Mouse (Mus musculus) midbrain, embryonic 16.5 days (tissue): ENCODE measurements around the gene Cks1b. TPM values are rescaled to one million over a fixed set of nuclear protein-coding genes. Genes with fewer than 3 reads are reported as not detected.

ENCODE experiments used
- ATAC-seq: fragments of 200-750 bp; cut with Nextera tagmentation; 2 replicates; pipeline ENCODE4 v1.8.0; 2017; ENCODE audit warnings: moderate TSS enrichment
- H3K27ac ChIP-seq: fragments of 300-500 bp; sonication (generic); 2 replicates; pipeline ENCODE4 v1.5.1; 2014; ENCODE audit warnings: mild to moderate bottlenecking, low read length, mixed read lengths
- H3K27me3 ChIP-seq: fragments of 300-500 bp; sonication (generic); 2 replicates; pipeline ENCODE4 v1.6.1; 2014; ENCODE audit warnings: low read depth, low read length, mixed read lengths; ENCODE audit not compliant: control insufficient read depth, insufficient read depth
- H3K36me3 ChIP-seq: fragments of 300-500 bp; sonication (generic); 2 replicates; pipeline ENCODE4 v1.6.1; 2014; ENCODE audit warnings: mild to moderate bottlenecking, low read length, moderate library complexity, mixed read lengths; ENCODE audit not compliant: control insufficient read depth, insufficient read depth
- H3K4me1 ChIP-seq: fragments of 300-500 bp; sonication (generic); 2 replicates; pipeline ENCODE4 v1.6.1; 2014; ENCODE audit warnings: mild to moderate bottlenecking, low read length, mixed read lengths; ENCODE audit not compliant: control insufficient read depth, insufficient read depth
- H3K4me2 ChIP-seq: fragments of 300-500 bp; sonication (generic); 2 replicates; pipeline ENCODE4 v1.6.1; 2014; ENCODE audit warnings: mild to moderate bottlenecking, low read length, mixed read lengths
- H3K4me3 ChIP-seq: fragments of 300-500 bp; sonication (generic); 2 replicates; pipeline ENCODE4 v1.5.1; 2014; ENCODE audit warnings: low read depth, mild to moderate bottlenecking, low read length, moderate library complexity, mixed read lengths
- H3K9ac ChIP-seq: fragments of 300-500 bp; sonication (generic); 2 replicates; pipeline ENCODE4 v1.6.1; 2014; ENCODE audit warnings: low read depth, low read length, mixed read lengths
- H3K9me3 ChIP-seq: fragments of 300-500 bp; sonication (generic); replicated peaks from 2 replicates; pipeline ENCODE4 v1.6.1; 2014; ENCODE audit warnings: mild to moderate bottlenecking, low read length, mixed read lengths; ENCODE audit not compliant: control insufficient read depth, poor library complexity, severe bottlenecking
- WGBS: fragments of 180-500 bp; shearing (Covaris S2); extraction: QIAGEN DNeasy Blood & Tissue Kit; methylation state at CpG from one replicate; pipeline ENCODE4 v1.1.7; 2014; 5-methylcytosine and 5-hydroxymethylcytosine counted together
- polyA plus RNA-seq: library from polyadenylated mRNA; unstranded; fragments of >200 nt; fragmentation: Nextera tagmentation; extraction: Ambion mirVana; gene quantifications from 2 replicates; pipeline ENCODE4 v1.2.1, GENCODE M21; 2015

The Cks1b gene
- polyA plus RNA-seq, 1 experiment from 2014 or later, result 77.1 TPM

DNA sequence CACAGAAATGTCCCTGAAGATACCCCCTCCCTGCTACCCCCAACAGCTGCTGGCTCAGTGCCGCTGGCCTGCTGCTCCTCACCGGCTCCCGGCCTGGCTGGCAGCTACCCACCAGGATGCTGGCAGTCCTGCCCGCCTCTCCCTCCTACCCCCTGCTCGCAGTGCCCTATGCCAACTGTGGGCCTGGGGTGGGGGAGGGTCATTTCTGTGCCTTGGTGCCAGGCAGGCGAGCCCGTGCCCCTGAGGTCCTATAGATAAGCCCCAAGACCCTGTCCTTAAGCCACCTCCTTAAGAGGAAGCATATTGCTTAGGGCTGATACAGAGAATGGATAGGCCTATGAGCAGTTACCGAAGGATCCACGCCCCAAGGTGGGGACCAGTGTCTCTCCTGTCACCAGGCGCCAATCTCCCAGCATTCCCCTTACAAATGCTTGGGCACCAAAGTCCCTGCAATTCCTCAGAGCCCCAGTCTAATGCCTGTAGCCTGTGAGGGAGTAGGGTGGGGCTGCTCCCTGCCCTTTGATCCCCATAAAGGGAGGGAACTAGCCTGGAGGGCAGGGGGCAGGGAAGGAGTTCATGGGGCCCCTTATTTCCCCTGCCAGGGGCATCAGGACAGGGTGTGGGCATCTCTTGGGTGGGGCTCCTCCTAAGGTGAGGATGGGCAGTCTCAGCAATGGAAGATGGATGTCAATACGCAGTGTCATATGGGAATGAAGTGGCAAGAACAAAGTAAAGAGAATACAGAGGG is 29.9 kb downstream of the Cks1b start:
- 0 out of 2 replicates have a peak, but pooled peaks have one; percentile 1 for ATAC-seq

DNA sequence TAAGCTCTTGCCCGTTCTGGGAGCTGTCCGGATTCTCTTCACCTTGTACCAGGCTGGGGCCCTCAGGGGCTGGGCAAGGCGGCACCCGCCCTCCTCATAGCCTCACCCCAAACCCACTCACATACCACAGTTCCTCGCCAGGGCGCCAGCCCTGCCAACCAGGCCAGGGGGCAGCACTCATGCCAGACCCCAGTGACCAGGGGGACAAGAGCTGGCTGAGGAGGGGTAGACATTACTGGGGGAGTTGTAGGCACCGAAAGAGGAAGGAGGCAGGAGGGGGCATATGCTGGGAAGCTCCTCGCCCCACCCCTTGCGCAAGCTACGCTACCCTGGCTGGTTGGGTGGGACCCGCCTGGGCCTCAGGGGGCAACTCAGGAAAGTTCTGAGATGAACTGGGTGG is 30.6 kb downstream of the Cks1b start:
- WGBS, result 77% methylated on average over 11 of the region's 11 CpGs
- ATAC-seq, result no peak

More for the DNA sequence above, 29.9 kb downstream of the Cks1b start:
- H3K4me2 ChIP-seq, result no peak overlapping the region
- no peak overlapping the region for H3K27ac ChIP-seq
- no peaks in the 10 kb centered on the region for H3K36me3 ChIP-seq
- H3K4me3 ChIP-seq, result no peak overlapping the region
- peaks cover 26% of the 10 kb centered on the region for H3K4me1 ChIP-seq
- no peak overlapping the region for H3K9ac ChIP-seq
- 0 out of 2 replicates have a peak, but pooled peaks cover 5% of the 10 kb centered on the region for H3K27me3 ChIP-seq
- no peaks in the 10 kb centered on the region for H3K9me3 ChIP-seq
- 70% methylated on average over 11 of the region's 11 CpGs for WGBS

DNA sequence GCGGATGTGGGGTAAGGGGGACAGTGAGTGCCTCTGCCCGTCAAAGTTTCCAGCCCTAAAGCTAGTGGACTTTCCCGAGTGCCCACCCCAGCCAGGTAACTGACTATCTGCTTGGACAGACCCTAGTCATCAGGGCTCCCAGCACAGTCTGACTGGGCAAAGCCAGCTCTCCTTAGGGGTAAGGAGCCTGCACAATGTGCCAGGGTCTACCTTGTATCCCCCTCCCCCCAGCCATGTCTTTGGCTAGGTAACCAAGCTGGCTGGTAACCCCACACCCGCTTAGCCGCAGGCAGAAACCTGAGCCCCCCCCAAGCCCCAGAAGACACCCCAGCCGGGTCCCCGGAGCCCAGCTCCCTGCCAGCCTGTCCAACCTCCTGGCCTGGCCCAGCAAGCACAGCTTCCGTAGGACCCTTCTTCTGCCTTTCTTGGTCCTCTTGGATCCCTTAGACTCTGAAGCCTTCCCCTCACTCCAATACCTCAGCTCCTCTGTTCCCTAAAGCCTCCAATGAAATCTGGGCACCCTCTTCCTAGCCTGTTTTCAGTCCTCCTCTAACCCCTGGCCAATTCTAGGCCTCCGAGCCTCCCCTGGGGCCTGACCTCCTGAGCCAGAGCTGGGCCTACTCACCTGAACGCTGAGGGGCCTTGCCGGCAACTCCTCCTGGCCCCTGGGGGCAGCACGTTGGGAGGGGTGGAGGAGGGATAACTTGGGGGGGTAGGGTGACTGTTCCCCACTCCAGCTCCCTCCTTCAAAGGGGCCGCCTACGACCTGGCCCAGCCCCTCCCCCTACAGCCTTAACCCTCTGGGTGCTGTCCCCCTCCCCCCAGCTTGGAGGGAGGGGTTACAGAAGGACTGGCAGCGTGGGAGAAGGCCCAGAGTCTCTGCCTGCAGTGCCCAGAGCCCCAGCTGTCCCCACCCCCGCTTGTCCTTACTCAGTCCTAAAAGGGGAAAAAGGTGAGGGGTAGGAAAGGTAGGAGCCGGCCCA is 31.5 kb downstream of the Cks1b start:
- no peaks in the 10 kb centered on the region for H3K27me3 ChIP-seq
- no peak overlapping the region for H3K9ac ChIP-seq
- H3K4me2 ChIP-seq, result no peak overlapping the region
- WGBS, result 54% methylated on average over 17 of the region's 17 CpGs
- H3K4me1 ChIP-seq, result peaks cover 11% of the 10 kb centered on the region
- ATAC-seq, result no peak
- no peaks in the 10 kb centered on the region for H3K36me3 ChIP-seq
- no peak overlapping the region for H3K27ac ChIP-seq
- H3K4me3 ChIP-seq, result no peak overlapping the region
- no peaks in the 10 kb centered on the region for H3K9me3 ChIP-seq

More for the DNA sequence above, 30.6 kb downstream of the Cks1b start:
- Histone ChIP-seq H3K4me3 (no peak overlapping the region), H3K4me1 (peaks cover 20% of the 10 kb centered on the region), H3K9ac (no peak overlapping the region), H3K27ac (no peak overlapping the region), H3K27me3 (0 out of 2 replicates have a peak, but pooled peaks cover 3% of the 10 kb centered on the region), H3K4me2 (no peak overlapping the region), H3K9me3 (no peaks in the 10 kb centered on the region), H3K36me3 (no peaks in the 10 kb centered on the region)

DNA sequence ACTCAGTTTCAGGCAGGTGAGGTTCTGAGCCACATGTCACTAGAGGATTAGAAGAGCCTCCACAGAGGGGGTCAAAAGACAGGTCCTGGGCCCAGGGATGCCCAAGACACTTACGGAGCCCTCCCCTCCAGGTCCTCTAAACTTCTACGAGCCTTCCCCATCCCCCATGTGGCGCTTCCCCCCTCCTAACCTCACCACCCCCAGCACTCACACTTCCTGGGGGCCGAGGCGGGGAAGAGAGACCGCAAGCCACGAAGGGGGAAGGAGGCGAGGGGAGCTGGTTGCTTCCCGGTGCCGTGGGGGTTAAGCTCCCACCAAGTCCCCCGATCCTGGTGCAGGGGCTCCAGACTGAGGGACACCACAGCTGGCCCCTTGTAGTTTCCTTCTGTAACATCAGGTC is 32.7 kb downstream of the Cks1b start:
- Histone ChIP-seq H3K9ac (no peak overlapping the region), H3K4me2 (no peak overlapping the region), H3K36me3 (no peaks in the 10 kb centered on the region), H3K4me1 (no peaks in the 10 kb centered on the region), H3K4me3 (no peak overlapping the region), H3K27me3 (no peaks in the 10 kb centered on the region), H3K9me3 (no peaks in the 10 kb centered on the region), H3K27ac (no peak overlapping the region)
- no peak for ATAC-seq
- 46% methylated on average over 9 of the region's 11 CpGs for WGBS

DNA sequence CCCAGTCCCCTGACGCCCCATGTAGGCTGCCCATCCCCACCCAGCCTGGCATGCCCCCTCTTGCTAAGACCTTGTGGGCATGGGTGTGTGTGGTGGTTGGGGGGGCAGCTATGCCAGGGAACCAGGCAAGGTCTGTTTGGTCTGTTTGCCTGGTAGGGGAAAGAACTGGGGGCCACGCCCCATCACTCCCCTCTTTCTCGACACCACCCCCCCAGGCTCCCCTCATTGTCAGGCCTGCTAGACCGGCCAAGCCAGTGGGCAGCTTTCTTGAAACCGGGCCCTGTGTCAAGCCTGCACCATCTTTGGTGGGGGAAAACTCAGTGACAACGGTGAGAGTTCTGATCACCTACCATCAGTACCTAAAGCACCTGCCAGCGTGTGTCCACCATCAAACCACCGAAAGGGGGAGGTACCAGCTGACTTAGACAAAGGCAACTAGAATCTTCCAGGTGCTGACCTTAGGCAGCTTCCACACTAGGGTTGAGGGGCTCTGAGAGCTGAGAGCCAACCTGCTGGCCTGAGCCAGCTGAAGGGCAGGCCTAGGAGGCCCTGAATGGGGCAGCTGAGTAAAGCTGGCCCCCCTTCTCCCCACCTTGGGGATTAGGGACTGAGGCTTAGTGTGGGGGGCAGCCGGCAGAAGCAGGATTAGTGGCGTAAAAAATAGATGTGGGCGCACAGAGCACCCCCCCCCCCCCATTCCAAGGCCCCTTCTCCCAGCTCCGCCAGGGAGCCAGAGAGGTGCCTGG is 33.7 kb downstream of the Cks1b start:
- H3K27me3 ChIP-seq, result no peaks in the 10 kb centered on the region
- no peaks in the 10 kb centered on the region for H3K36me3 ChIP-seq
- H3K9ac ChIP-seq, result no peak overlapping the region
- no peak overlapping the region for H3K27ac ChIP-seq
- H3K4me2 ChIP-seq, result no peak overlapping the region
- H3K4me1 ChIP-seq, result no peaks in the 10 kb centered on the region
- no peak for ATAC-seq
- H3K9me3 ChIP-seq, result no peaks in the 10 kb centered on the region
- H3K4me3 ChIP-seq, result no peak overlapping the region
- 42% methylated on average over 12 of the region's 12 CpGs for WGBS

DNA sequence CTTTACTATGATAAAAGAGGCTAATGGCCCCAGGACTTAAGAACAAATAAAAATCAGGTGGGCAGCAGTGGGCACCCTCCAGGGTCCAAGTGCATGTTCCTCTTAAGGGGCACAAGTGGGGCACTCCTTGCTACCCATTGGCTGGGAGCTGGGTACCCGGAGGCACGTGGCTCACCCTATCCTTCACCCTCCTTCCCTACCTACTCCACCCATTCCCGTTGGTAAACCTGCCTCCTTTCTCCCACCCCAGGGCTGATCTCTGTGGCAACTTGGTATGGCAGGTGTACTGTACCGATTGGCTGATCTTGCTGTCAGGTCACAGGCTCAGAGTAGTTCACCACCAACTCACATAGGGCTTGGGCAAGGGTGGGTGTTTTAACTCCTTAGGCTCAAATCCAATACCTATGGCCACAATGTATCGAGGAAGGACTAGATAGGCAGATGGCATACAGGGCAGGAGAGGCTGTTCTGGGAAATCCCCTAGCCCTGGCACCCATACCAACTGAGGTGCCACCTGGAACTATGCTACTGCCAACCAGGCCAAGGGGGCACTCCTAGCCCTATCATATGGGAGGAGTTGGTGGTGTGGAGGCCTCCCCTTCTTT is 34.4 kb downstream of the Cks1b start:
- Histone ChIP-seq H3K27ac (no peak overlapping the region), H3K4me3 (no peak overlapping the region), H3K4me1 (no peaks in the 10 kb centered on the region; the same call in 1 of the 2 replicates), H3K36me3 (no peaks in the 10 kb centered on the region), H3K4me2 (no peak overlapping the region), H3K27me3 (no peaks in the 10 kb centered on the region), H3K9me3 (no peaks in the 10 kb centered on the region), H3K9ac (no peak overlapping the region)
- WGBS, result 94% methylated on average over 5 of the region's 5 CpGs
- no peak for ATAC-seq

DNA sequence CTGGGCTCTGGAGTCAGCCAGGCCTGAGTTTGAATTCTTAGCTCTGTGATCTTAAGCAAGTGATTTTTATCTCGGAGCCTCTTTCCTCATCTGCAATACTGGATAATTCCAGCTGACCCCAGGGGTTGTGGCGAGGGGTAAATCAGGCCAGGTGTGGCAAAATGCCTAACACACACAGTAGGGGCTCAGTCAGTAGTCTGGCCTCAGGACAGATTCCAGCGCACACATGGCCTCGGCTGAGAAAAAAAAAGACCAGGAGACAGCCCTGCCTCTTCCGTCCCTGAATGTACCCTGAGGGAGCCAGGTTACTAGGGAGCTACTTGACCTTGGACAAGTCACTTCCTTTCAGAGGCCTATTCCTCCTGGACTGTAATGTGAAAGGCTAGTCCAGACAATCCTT is 35.2 kb downstream of the Cks1b start:
- Histone ChIP-seq H3K36me3 (no peaks in the 10 kb centered on the region), H3K4me3 (no peak overlapping the region), H3K9ac (no peak overlapping the region), H3K4me1 (peaks cover 3% of the 10 kb centered on the region; the same call in 1 of the 2 replicates), H3K9me3 (no peaks in the 10 kb centered on the region), H3K27me3 (no peaks in the 10 kb centered on the region), H3K27ac (no peak overlapping the region), H3K4me2 (no peak overlapping the region)
- ATAC-seq, result no peak
- 90% methylated on average over 5 of the region's 5 CpGs for WGBS

DNA sequence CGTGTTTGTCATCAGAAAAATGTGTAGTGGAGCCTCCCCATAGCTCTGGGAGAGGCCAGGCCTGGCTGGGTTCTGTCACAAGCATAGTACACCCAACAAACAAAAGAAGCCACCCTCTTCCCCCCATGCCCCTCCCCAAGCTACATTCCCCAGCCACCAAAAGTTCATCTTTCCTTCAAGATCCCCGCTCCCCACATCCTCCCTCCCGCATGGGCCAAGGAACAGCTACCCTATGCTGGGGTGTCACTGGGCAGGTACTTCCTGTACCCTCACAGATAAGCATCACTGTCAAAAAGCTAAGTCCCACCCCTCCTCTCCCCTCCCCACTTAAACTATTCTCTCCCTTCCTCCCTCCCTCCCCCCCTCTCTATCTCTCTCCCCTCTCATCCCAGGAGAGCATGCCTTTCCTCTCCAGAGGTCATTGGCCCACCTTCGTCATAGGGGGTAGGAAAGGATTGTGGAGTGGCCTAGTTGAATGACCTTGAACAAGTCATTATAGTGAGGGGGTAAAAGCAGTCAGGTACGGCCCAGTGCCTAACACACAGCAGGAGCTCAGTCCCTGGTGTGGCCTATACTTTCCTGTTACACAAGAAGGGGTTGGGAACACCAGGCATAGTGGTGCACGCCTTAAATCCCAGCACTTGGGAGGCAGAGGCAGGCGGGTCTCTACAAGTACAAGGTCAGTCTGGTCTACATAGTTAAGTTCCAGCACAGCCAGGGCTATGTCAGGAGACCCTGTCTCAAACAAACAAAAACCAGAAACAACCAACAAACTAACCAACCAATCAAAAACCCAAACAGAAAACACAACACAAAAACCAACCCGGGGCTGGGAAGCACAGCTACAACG is 35.9 kb downstream of the Cks1b start:
- no peak overlapping the region for H3K4me3 ChIP-seq
- peaks cover 3% of the 10 kb centered on the region; the same call in 1 of the 2 replicates for H3K4me1 ChIP-seq
- no peaks in the 10 kb centered on the region for H3K27me3 ChIP-seq
- no peak for ATAC-seq
- H3K27ac ChIP-seq, result no peak overlapping the region
- no peaks in the 10 kb centered on the region for H3K36me3 ChIP-seq
- no peaks in the 10 kb centered on the region for H3K9me3 ChIP-seq
- 88% methylated on average over 9 of the region's 9 CpGs for WGBS
- H3K9ac ChIP-seq, result no peak overlapping the region
- no peak overlapping the region for H3K4me2 ChIP-seq
